In genomic region chr8:75084382-75085064, GRCm38 (mm10) we compare ENCODE assay signal across 9 mouse cellular contexts. TPM values are rescaled to one million over a fixed set of nuclear protein-coding genes. Genes with fewer than 3 reads are reported as not detected.
DNase-seq lines count a peak whose midpoint lies in the region; ATAC-seq and TF ChIP-seq lines count a peak whose summit lies in the region.
"Had no signal": no experiment of that assay in that cellular context is flagged by ENCODE, and none has a peak within 500 bp of the region (broad histone marks: within the 10 kb centered on the region; RNA-seq: fewer than 3 reads in every experiment).

No protein-coding gene starts in this region.

- TF ChIP-seq EP300 in liver, embryonic 14.5 days (IDR thresholded peaks at IDR 0.05; ENCODE audit: low read depth): no peak

- no peak overlapping the region for H3K4me3 ChIP-seq in forebrain, postnatal 0 days (ENCODE audit: low read depth, low read length)
- H3K4me3 ChIP-seq in forebrain, embryonic 15.5 days: no peak overlapping the region
- H3K4me3 ChIP-seq in liver, adult 2 months (ENCODE audit: insufficient read depth, low read depth, low read length): no peak overlapping the region
- H3K4me3 ChIP-seq in embryonic facial prominence, embryonic 15.5 days (replicated peaks): no peak overlapping the region
- no peak overlapping the region for H3K4me3 ChIP-seq in liver, embryonic 14.5 days (ENCODE audit: insufficient read depth in 1 of 2, low read depth in 2 of 2, low read length in 2 of 2)
- H3K4me3 ChIP-seq in thymus, adult 2 months (ENCODE audit: control insufficient read depth, insufficient read depth, low read length): no peak overlapping the region

- peak overlapping the region; percentile 40; the same call in 1 of the 2 replicates for H3K4me2 ChIP-seq in forebrain, postnatal 0 days (ENCODE audit: low read depth)
- no peak overlapping the region for H3K4me2 ChIP-seq in forebrain, embryonic 15.5 days (replicated peaks)
- H3K4me2 ChIP-seq in embryonic facial prominence, embryonic 15.5 days (replicated peaks): peak overlapping the region; percentile 49; the same call in 1 of the 2 replicates
- H3K4me2 ChIP-seq in liver, embryonic 14.5 days (ENCODE audit: low read depth): peak overlapping the region; percentile 79

- 0 out of 2 replicates have a peak, but pooled peaks cover 3% of the 10 kb centered on the region for H3K4me1 ChIP-seq in forebrain, postnatal 0 days (ENCODE audit: insufficient read depth)
- peaks cover 9% of the 10 kb centered on the region for H3K4me1 ChIP-seq in forebrain, embryonic 15.5 days
- H3K4me1 ChIP-seq in liver, adult 2 months (ENCODE audit: control insufficient read depth, insufficient read depth, low read length): peaks cover 7% of the 10 kb centered on the region
- peaks cover 8% of the 10 kb centered on the region for H3K4me1 ChIP-seq in embryonic facial prominence, embryonic 15.5 days
- H3K4me1 ChIP-seq in liver, embryonic 14.5 days (replicated peaks; ENCODE audit: control insufficient read depth in 2 of 2, insufficient read depth in 2 of 2, low read length in 1 of 2): peaks cover 35 to 52% of the 10 kb centered on the region in 2 experiments
- peaks cover 24% of the 10 kb centered on the region for H3K4me1 ChIP-seq in thymus, adult 2 months (replicated peaks; ENCODE audit: control insufficient read depth, insufficient read depth, low read length)

- WGBS in forebrain, postnatal 0 days: 80% methylated on average over 3 of the region's 3 CpGs
- WGBS in forebrain, embryonic 15.5 days: 91% methylated on average over 3 of the region's 3 CpGs
- WGBS in liver, adult 2 months: 73% methylated on average over 3 of the region's 3 CpGs
- 73% methylated on average over 3 of the region's 3 CpGs for WGBS in embryonic facial prominence, embryonic 15.5 days
- WGBS in liver, embryonic 14.5 days (ENCODE audit: insufficient replicate concordance): 43% methylated on average over 3 of the region's 3 CpGs
- 45% methylated on average over 3 of the region's 3 CpGs for WGBS in thymus, adult 2 months

- ATAC-seq in forebrain, postnatal 0 days: no peak
- ATAC-seq in forebrain, embryonic 15.5 days (replicated peaks): no peak
- ATAC-seq in embryonic facial prominence, embryonic 15.5 days (ENCODE audit: insufficient number of reproducible peaks, low FRiP score, low TSS enrichment, low read depth): no peak
- ATAC-seq in liver, embryonic 14.5 days (ENCODE audit: insufficient read depth): no peak

- no peak for DNase-seq in forebrain, postnatal 0 days
- DNase-seq in liver, adult 2 months (ENCODE audit: extremely low read depth, low read depth, low spot score): no peak
- no peak for DNase-seq in liver
- no peak for DNase-seq in liver, embryonic 14.5 days (ENCODE audit: low read depth in 3 of 3, low spot score in 3 of 3)
- no peak for DNase-seq in thymus, adult 2 months
- DNase-seq in right cerebral cortex, adult 18-20 months: no peak

- no peaks in the 10 kb centered on the region for H3K27me3 ChIP-seq in forebrain, postnatal 0 days (ENCODE audit: insufficient read depth, low read length)
- no peaks in the 10 kb centered on the region for H3K27me3 ChIP-seq in forebrain, embryonic 15.5 days
- H3K27me3 ChIP-seq in liver, adult 2 months (ENCODE audit: control insufficient read depth, insufficient read depth, low read length): no peaks in the 10 kb centered on the region
- H3K27me3 ChIP-seq in embryonic facial prominence, embryonic 15.5 days: no peaks in the 10 kb centered on the region
- no peaks in the 10 kb centered on the region for H3K27me3 ChIP-seq in liver, embryonic 14.5 days (ENCODE audit: control insufficient read depth, insufficient read depth, low read length)
- H3K27me3 ChIP-seq in thymus, adult 2 months (ENCODE audit: control insufficient read depth, insufficient read depth, low read length): no peaks in the 10 kb centered on the region
- H3K27me3 ChIP-seq: neural tube, embryonic 13.5 days had no signal

- TF ChIP-seq POLR2A in liver, adult 2 months (IDR thresholded peaks at IDR 0.05; ENCODE audit: extremely low read depth, insufficient read depth, low read length): no peak
- TF ChIP-seq POLR2A in thymus, adult 2 months (IDR thresholded peaks at IDR 0.05; ENCODE audit: control insufficient read depth, extremely low read depth, insufficient read depth, low read length, poor library complexity): no peak

- H3K9ac ChIP-seq in forebrain, postnatal 0 days: no peak overlapping the region
- H3K9ac ChIP-seq in forebrain, embryonic 15.5 days (replicated peaks): no peak overlapping the region
- H3K9ac ChIP-seq in liver, adult 2 months (ENCODE audit: low read depth, low read length): no peak overlapping the region
- H3K9ac ChIP-seq in embryonic facial prominence, embryonic 15.5 days: no peak overlapping the region
- H3K9ac ChIP-seq in liver, embryonic 14.5 days (replicated peaks): peak overlapping the region; percentile 46

- no peaks in the 10 kb centered on the region for H3K79me2 ChIP-seq in liver, adult 2 months (ENCODE audit: control insufficient read depth, insufficient read depth, low read length)

- no peaks in the 10 kb centered on the region for H3K9me3 ChIP-seq in forebrain, postnatal 0 days (ENCODE audit: low read length)
- no peaks in the 10 kb centered on the region for H3K9me3 ChIP-seq in forebrain, embryonic 15.5 days
- H3K9me3 ChIP-seq in embryonic facial prominence, embryonic 15.5 days (replicated peaks): no peaks in the 10 kb centered on the region
- no peaks in the 10 kb centered on the region for H3K9me3 ChIP-seq in liver, embryonic 14.5 days (ENCODE audit: control insufficient read depth, low read length)
- H3K9me3 ChIP-seq: neural tube, embryonic 13.5 days had no signal

- no peaks in the 10 kb centered on the region for H3K36me3 ChIP-seq in forebrain, postnatal 0 days (ENCODE audit: insufficient read depth)
- no peaks in the 10 kb centered on the region for H3K36me3 ChIP-seq in forebrain, embryonic 15.5 days
- no peaks in the 10 kb centered on the region for H3K36me3 ChIP-seq in liver, adult 2 months (ENCODE audit: control insufficient read depth, insufficient read depth, low read length)
- H3K36me3 ChIP-seq in embryonic facial prominence, embryonic 15.5 days: no peaks in the 10 kb centered on the region
- H3K36me3 ChIP-seq in liver, embryonic 14.5 days (replicated peaks; ENCODE audit: control insufficient read depth, insufficient read depth, low read depth): no peaks in the 10 kb centered on the region
- H3K36me3 ChIP-seq in thymus, adult 2 months (ENCODE audit: control insufficient read depth, insufficient read depth, low read length): no peaks in the 10 kb centered on the region
- H3K36me3 ChIP-seq: neural tube, embryonic 13.5 days had no signal

- no peak for TF ChIP-seq CTCF in forebrain, postnatal 0 days (IDR thresholded peaks at IDR 0.05; ENCODE audit: low read depth)
- no peak for TF ChIP-seq CTCF in liver, adult 2 months (IDR thresholded peaks at IDR 0.05; ENCODE audit: low read depth, low read length)
- no peak for TF ChIP-seq CTCF in liver, embryonic 14.5 days (IDR thresholded peaks at IDR 0.05; ENCODE audit: low read depth)
- TF ChIP-seq CTCF in thymus, adult 2 months (IDR thresholded peaks at IDR 0.05; ENCODE audit: borderline replicate concordance, control insufficient read depth, extremely low read depth, insufficient read depth, low read length, poor library complexity): no peak

- H3K27ac ChIP-seq in forebrain, postnatal 0 days (ENCODE audit: low read depth, low read length): no peak overlapping the region
- H3K27ac ChIP-seq in forebrain, embryonic 15.5 days (replicated peaks): no peak overlapping the region
- peak overlapping the region; percentile 54; the same call in 1 of the 2 replicates for H3K27ac ChIP-seq in liver, adult 2 months (replicated peaks; ENCODE audit: insufficient read depth, low read depth, low read length)
- H3K27ac ChIP-seq in embryonic facial prominence, embryonic 15.5 days (replicated peaks): no peak overlapping the region
- peak overlapping the region; percentile 64 for H3K27ac ChIP-seq in liver, embryonic 14.5 days
- no peak overlapping the region for H3K27ac ChIP-seq in thymus, adult 2 months (ENCODE audit: control insufficient read depth, insufficient read depth, low read length)
- H3K27ac ChIP-seq: neural tube, embryonic 13.5 days had no signal

RNA-seq across cellular contexts. Expression of gene Hmox1, which starts 8.9 kb away (rescaled TPM):
- 8.7 and 10.5 TPM in 2 replicates for total RNA-seq in forebrain, postnatal 0 days (2014; rRNA removed)
- polyA plus RNA-seq in forebrain, postnatal 0 days (2015; fragmentation: Nextera tagmentation; extraction: Ambion mirVana): 13.3 and 14.4 TPM in 2 replicates
- polyA plus RNA-seq in forebrain, embryonic 15.5 days (2015; fragmentation: Nextera tagmentation; extraction: Ambion mirVana): 8.4 and 9.1 TPM in 2 replicates
- total RNA-seq in liver, adult 2 months (2014; rRNA removed): 16.0 and 33.4 TPM in 2 replicates
- 12.4 and 19.2 TPM in 2 replicates for polyA plus RNA-seq in liver, adult 2 months (2012; rRNA removed)
- 35.9 and 36.2 TPM in 2 replicates for polyA plus RNA-seq in embryonic facial prominence, embryonic 15.5 days (2015; fragmentation: Nextera tagmentation; extraction: Ambion mirVana)
- 87.2 and 91.8 TPM in 2 replicates for polyA plus RNA-seq in liver, embryonic 14.5 days (2012; rRNA removed)
- polyA plus RNA-seq in liver, embryonic 14.5 days (2014; fragmentation: Nextera tagmentation; extraction: Ambion mirVana): 57.7 and 61.7 TPM in 2 replicates
- polyA plus RNA-seq in thymus, adult 2 months (2012; rRNA removed): 16.6 and 21.5 TPM in 2 replicates

RNA-seq across cellular contexts. Expression of gene Mcm5, which starts 24.8 kb away (rescaled TPM):
- 20.3 and 22.2 TPM in 2 replicates for total RNA-seq in forebrain, postnatal 0 days (2014; rRNA removed)
- 18.3 and 19.0 TPM in 2 replicates for polyA plus RNA-seq in forebrain, postnatal 0 days (2015; fragmentation: Nextera tagmentation; extraction: Ambion mirVana)
- 69.7 and 79.8 TPM in 2 replicates for polyA plus RNA-seq in forebrain, embryonic 15.5 days (2015; fragmentation: Nextera tagmentation; extraction: Ambion mirVana)
- 2.8 and 8.3 TPM in 2 replicates for total RNA-seq in liver, adult 2 months (2014; rRNA removed)
- polyA plus RNA-seq in liver, adult 2 months (2012; rRNA removed): 2.0 and 2.2 TPM in 2 replicates
- polyA plus RNA-seq in embryonic facial prominence, embryonic 15.5 days (2015; fragmentation: Nextera tagmentation; extraction: Ambion mirVana): 123 and 124 TPM in 2 replicates
- 115 and 126 TPM in 2 replicates for polyA plus RNA-seq in liver, embryonic 14.5 days (2012; rRNA removed)
- polyA plus RNA-seq in liver, embryonic 14.5 days (2014; fragmentation: Nextera tagmentation; extraction: Ambion mirVana): 145 and 158 TPM in 2 replicates
- polyA plus RNA-seq in thymus, adult 2 months (2012; rRNA removed): 167 and 212 TPM in 2 replicates

RNA-seq across cellular contexts. Expression of gene Tom1, which starts 51.0 kb away (rescaled TPM):
- 21.8 and 24.6 TPM in 2 replicates for total RNA-seq in forebrain, postnatal 0 days (2014; rRNA removed)
- polyA plus RNA-seq in forebrain, postnatal 0 days (2015; fragmentation: Nextera tagmentation; extraction: Ambion mirVana): 30.6 and 35.9 TPM in 2 replicates
- polyA plus RNA-seq in forebrain, embryonic 15.5 days (2015; fragmentation: Nextera tagmentation; extraction: Ambion mirVana): 14.4 and 20.7 TPM in 2 replicates
- total RNA-seq in liver, adult 2 months (2014; rRNA removed): 12.2 and 16.2 TPM in 2 replicates
- 27.7 and 29.3 TPM in 2 replicates for polyA plus RNA-seq in liver, adult 2 months (2012; rRNA removed)
- polyA plus RNA-seq in embryonic facial prominence, embryonic 15.5 days (2015; fragmentation: Nextera tagmentation; extraction: Ambion mirVana): 41.9 and 50.0 TPM in 2 replicates
- polyA plus RNA-seq in liver, embryonic 14.5 days (2012; rRNA removed): 5.9 and 6.1 TPM in 2 replicates
- polyA plus RNA-seq in liver, embryonic 14.5 days (2014; fragmentation: Nextera tagmentation; extraction: Ambion mirVana): 9.2 and 9.6 TPM in 2 replicates
- polyA plus RNA-seq in thymus, adult 2 months (2012; rRNA removed): 31.7 and 41.9 TPM in 2 replicates

Comparison
In these comparisons a context has a peak if more than half of its experiments do, and no peak if none do; other contexts are left out.
1. H3K27ac ChIP-seq: peak in liver, adult 2 months (single experiment) and liver, embryonic 14.5 days (single experiment); none in forebrain, postnatal 0 days (single experiment), forebrain, embryonic 15.5 days (single experiment), embryonic facial prominence, embryonic 15.5 days (single experiment) and thymus, adult 2 months (single experiment).